Mouse (Mus musculus): Measurements from ENCODE around the gene Abl2.
A peak's percentile ranks its signal among the peaks of the same experiment; 100 is the strongest.
"Not testable (repeated sequence)": the region's sequence is repeated elsewhere in the genome, so short reads cannot be mapped to it uniquely, and the experiment has no call there.

Abl2 gene

DNA sequence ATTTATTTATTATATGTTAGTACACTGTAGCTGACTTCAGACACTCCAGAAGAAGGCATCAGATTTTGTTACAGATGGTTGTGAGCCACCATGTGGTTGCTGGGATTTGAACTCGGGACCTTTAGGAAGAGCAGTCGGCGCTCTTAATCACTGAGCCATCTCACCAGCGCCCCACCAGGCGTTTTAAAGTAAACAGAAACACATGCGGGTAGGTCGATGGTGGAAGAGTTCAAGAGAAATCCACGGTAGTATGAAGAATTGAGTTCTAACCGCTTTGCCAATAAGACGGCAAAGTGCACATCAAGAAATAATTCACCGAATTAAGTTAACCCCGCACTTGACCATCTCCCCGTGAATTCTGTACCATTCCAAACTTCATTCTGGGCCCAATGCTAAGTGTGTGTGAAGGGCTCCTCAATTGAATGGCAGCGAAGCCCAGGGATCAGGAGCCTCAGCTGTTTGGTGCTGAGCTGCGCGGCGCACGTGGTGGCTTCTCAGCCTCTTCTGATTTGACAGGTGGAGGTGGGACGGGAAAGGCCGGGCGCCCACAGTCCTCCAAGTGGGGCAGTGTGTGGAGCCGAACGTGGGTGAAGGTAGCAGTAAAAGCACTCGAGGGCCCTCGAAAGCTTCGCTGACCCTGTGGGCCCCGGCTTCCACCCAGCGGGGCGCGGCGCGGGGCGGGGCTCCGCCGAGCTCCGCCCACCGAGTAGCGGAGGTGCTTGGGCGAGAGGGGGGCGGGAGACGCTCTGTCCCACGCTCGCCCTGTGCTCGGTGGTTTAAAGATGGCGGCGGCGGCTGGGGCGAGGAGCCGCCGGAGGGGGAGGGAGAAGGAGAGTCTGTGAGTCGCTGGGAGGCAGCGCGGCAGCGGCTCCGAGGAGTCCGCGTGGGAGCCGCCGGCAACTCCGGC lies at the start of gene Abl2:
Gene Abl2, plus strand, starts transcription at position 763 of the 907 bp plus-strand sequence.
- peak; percentile 93 for ATAC-seq (ENCODE audit: low TSS enrichment)

DNA sequence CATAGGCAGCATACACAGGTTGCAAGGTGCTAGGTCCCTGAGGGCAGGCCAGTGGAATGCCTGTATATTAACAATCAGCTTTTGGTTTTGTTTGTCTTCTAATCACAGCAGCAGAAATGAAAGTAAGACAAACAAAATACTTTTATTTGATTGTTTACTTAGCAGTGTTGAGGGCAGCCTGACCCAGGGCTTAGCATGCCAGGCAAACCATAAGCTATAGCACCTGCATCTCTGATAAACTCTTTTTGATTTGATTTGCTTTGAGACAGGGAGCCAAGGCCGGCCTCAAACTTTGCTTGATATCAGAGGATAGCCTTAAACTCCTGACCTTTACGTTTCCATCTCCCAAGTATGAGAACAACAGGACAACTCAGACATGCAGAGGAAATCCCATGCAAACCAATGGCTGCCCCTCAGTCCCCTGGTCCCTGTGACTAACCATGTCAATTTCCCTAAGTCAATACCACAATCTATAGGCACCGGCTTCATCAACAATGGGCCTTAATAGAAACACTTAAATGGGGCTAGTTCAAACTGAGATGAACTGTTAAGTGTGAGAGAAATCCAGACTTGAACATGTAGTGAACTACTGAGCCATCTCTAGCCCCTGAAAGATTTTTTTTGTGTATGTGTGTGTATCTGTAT lies 38.3 kb upstream of the Abl2 start:
- no peak for ATAC-seq (ENCODE audit: low TSS enrichment)

DNA sequence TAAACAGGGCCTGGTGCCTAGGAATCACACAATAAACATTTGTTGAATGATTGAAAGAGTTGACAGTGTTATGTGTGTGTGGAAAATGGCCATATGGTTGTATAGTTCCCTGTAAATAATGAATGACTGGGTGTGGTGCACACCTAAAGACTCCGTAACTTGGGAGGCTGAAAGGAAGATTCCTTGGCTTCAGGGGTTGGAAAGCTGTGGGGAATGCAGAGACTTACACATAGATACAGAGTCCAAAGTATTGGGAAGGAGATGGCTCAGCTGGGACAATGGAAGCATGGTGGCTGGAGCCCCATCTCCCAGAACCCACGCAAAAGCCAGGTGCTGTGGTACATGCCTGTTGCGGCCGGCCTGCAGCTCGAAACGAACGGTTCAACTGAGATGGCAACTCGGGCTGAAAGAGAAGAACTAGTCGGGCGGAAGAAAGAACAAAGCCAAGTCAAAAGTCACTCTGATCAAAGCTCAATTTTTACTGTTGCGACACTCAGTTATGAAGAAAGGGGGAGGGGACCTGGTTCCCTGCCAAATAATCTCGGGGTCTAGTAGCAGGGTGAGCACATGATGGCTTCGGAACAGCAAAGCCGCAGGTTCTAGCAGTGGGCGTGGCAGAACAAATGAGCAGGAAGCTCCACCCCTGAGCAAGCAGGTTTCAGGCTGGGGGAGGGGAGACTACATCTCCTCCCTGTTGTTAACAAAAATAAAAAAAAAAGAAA lies 36.6 kb upstream of the Abl2 start:
- ATAC-seq (ENCODE audit: low TSS enrichment) = no peak

DNA sequence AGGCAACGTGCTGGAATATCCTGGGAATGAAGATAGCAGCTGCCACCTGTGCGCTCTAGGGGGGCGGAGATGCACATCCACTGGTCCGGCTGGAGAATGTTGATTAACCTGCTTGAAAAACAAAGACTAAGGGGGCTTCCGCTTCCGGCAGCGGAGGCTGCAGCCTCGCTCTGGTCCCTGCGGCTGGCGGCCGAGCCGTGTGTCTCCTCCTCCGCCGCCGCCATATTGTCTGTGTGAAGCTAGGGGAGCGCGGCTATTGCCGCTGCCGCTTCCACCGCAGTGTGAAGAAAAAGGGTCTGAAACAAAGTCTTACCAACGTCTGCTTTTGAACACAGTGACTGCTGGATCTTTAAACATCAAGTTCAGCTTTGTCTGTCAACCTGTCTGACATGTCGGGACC lies 34.7 kb upstream of the Abl2 start, which contains the start of gene Gm10031:
Gene Gm10031, plus strand, starts transcription at position 171 of the 400 bp plus-strand sequence.
- peak; percentile 92 for ATAC-seq (ENCODE audit: low TSS enrichment)

DNA sequence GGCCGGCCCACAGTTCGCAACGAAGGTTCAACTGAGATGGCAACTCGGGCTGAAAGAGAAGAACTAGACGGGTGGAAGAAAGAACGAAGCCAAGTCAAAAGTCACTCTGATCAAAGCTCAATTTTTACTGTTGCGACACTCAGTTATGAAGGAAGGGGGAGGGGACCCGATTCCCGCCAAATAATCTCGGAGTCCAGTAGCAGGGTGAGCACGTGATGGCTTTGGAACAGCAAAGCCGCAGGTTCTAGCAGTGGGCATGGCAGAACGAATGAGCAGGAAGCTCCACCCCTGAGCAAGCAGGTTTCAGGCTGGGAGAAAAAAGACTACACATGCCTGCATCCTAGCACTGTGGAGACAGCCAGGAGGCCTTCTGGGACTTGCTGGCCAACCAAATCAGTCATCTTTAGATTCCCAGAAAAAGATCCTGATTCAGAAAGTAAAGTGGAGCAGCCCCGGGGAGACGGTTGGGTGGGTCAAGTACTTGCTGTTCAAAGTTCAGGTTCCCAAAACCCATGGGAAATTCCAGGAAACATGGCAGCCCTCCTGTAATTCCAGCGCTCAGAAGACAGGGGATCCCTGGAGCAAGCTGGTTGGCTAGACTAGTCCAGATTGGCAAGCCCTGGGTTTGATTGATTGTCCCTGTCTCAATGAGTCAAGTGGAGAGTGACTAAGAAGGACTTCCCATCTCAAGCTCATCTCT lies 26.0 kb upstream of the Abl2 start:
- not testable (repeated sequence) for ATAC-seq (ENCODE audit: low TSS enrichment)

DNA sequence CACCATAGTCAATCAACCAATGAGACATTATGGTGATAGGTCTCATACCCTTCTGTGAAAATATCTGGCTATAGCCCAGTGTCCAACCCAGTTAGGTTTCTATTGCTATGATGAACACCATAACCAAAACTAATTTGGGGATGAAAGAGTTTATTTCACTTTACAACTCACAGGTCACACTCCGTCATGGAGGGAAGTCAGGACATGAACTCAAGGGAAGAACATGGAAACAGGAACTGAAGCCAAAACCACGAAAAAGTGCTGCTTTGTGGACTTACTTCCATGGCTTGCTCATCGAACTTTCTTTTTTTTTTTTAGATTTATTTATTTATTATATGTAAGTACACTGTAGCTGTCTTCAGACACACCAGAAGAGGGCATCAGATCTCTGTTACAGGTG lies 25.1 kb upstream of the Abl2 start:
- ATAC-seq (ENCODE audit: low TSS enrichment) = no peak

DNA sequence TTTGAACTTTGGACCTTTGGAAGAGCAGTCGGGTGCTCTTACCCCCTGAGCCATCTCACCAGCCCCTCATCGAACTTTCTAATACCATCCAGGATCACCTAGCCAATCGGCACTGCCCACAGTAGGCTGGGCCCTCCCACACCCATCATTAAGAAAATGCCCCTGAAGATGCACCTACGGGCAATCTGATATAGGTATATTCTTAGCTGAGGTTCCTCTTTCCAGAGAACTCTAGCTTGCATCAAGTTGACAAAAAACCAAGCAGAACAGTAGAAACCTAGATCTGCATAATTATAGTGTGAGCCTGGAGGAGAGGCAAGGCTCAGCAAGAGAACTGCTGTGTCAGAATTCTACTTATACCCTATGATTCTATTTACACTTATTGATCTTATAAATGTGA lies 24.7 kb upstream of the Abl2 start:
- no peak for ATAC-seq (ENCODE audit: low TSS enrichment)

DNA sequence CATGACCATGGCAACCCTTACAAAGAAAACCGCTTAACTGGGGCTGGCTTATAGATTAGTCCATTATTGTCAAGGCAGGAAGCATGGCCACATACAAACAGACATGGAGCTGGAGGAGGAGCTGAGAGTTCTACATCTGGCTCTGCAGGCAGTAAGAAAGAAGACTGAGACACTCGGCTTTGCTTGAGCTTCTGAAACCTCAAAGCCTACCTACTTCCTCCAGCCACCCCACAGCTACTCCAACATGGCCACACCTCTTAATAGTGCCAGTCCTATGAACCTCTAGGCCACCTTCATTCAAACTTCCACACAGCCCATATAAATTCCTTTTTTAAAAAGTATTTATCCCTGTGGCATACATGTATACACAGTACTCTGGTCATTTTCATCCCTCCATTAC lies 21.6 kb upstream of the Abl2 start:
- no peak for ATAC-seq (ENCODE audit: low TSS enrichment)

DNA sequence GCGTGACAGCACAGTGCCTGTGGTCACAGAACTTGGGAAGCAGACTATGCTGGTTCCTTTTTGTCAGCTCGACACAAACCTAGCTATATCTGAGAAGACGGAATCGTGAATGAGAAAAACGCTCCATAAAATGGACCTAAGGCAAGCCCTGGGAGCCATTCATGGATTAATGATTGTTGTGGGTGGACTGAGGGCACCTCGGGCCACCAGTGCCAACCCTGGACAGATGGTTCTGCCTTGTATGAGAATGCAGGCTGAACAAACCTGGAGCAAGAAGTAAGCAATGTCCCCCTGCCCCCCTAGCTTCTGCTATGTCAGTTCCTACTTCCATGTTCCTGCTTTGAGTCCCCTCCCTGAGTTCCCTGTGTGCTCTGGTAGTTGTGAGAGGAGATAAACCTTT lies 20.9 kb upstream of the Abl2 start:
- no peak for ATAC-seq (ENCODE audit: low TSS enrichment)

DNA sequence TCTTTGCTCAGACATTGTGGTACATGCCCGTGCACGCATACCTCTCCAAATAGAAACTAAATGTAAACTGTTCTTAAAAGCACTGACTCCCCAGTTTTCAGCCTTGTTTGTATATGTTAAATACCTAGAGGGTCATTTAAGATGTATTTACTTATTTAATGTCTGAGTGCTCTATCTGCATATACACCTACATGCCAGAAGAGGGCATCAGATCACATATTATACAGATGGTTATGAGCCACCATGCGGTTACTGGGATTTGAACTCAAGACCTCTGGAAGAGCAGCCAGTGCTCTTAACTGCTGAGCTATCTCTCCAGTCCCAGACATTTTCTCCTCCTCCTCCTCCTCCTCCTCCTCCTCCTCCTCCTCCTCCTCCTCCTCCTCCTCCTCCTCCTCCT lies 20.2 kb upstream of the Abl2 start:
- no peak for ATAC-seq (ENCODE audit: low TSS enrichment)

DNA sequence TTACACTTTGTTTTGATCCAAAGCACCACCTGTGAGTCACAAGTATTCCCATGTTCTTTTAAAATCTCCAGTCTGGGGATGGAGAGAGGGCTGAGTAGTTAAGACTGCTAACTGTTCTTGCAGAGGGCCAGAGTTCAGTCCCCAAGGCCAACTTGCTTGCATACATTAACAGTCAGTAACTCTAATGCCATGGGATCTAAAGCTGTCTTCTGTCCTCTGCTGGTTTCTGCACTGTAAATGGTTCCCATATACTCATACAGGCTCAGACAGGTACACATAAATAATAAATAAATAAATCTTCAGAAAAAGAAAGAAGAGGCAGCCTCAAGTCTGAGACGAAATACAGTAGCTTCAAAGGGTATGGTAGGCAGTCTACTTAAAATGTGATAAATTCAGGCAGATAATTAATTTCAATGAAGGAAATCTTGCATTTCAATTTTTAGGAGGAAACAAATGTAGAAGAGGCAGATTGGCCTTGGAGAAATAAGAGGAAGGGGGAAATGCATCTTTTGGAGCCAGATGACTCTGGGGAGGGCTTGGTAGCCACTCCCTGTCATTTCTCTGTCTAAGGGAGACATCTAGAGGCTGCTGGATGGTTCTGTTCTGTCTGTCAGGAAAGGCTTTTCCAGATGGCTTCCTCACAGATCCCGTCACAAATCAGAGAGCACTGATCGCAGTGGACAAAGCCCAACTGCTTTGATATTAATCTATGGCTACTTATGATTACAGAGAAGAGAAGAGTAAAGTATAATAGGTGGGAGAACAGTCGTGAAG lies 18.6 kb upstream of the Abl2 start:
- ATAC-seq (ENCODE audit: low TSS enrichment) = peak; percentile 93

DNA sequence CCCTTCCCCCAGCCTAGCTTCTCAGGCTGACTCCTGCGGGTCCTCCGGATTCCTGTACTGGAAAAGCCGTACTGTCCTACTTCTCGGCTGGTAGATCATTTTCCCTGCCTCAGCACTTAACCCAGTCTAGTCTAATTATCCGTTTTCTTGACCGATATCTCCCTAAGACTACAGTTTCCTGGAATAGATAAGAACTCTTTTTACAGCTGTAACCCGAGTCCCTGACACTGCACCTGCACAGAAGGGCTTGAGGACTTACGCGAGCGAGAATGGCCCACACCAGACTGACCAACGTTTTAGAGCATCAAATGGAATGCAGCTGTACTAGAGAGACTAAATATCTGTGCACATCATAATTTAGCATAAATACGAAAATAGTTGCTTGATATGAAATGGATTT lies 14.6 kb upstream of the Abl2 start:
- no peak for ATAC-seq (ENCODE audit: low TSS enrichment)

DNA sequence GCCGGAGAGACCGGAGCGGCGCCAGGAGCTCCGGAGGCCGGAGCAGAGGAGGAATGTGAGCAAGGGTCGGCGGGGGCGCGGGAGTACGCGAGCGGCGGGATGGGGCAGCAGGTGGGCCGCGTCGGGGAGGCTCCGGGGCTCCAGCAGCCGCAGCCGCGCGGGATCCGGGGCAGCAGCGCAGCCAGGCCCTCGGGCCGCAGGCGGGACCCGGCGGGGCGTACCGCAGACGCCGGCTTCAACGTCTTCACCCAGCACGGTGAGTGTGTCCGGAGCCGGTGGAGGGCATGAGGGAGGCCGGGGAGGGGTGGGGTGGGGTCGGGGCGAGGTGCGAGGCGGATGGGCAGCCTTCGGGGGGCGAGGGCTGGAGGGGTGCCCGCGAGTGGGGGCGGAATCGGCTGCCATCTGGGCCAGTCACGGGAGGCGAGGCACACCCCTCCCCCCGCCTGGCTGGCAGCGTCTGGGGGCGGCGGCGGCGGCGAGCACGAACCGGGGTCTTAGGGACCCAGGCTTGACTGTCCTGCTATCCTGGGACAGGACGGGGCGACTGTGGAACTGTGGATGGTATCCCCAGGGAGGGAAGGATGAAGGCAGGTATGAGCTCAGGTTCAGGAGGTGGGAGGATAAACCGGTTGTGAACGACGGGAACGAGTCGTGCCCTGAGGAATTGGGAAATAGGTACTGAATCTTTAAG lies 509 bp downstream of the Abl2 start:
- ATAC-seq (ENCODE audit: low TSS enrichment) = peak; percentile 35; the same call in 1 of the 2 replicates

DNA sequence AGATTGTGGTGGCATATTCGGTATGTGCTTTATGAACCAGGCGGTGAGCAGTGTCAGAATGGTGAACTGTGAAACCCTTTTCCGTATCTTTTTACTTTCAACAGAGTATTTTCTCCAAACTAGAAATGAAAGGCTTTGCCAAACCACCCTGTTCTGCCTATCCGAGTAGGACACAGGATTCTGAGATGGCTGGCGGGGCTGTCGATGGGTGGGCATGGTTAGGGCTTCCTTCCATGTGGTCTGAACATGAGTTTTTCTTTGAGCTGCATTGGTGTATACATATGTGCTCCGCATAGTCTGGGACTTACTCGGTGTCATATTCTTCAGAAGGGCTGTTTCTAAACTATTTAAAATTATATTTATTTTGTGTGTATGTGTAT lies 1.0 kb downstream of the Abl2 start:
- ATAC-seq (ENCODE audit: low TSS enrichment) = peak; percentile 10; the same call in 1 of the 2 replicates

DNA sequence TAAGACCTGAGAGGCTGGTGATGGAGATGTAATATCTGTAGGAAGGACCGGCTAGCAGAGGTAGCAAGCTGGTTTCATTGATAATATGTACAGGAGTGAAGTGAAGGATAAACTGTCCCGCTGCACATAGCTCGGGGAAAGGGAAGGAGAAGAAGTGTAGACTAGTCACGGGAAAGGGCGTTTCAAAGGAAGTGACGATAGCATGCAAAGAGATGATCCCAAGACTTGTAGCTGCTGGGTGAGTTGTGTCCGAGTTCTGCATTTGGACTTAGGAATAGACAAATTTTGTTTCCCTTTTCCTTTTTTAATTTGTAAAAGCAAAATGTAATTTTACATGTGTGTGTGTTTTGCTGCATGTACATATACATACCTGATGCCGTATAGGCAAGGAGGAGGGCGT lies 1.9 kb downstream of the Abl2 start:
- ATAC-seq (ENCODE audit: low TSS enrichment) = no peak

DNA sequence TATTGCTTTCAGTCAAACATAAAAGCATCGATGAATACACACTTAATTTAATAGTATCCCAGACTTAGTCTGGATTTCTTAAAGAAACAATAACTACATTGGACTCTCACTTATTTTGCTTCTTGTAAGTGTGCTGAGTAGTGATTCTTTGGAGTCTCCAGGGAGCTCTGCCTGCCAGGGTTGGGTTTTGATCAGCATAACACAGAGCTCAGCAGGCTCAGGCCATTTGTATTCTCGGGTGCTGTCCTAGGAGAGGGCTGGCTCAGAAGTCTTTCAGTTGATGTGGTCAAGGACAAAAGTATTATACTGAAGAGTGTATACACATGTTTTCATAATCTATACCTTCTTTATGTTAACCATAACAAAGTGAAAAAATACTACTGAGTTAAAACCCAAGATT lies 6.7 kb downstream of the Abl2 start:
- no peak for ATAC-seq (ENCODE audit: low TSS enrichment)

DNA sequence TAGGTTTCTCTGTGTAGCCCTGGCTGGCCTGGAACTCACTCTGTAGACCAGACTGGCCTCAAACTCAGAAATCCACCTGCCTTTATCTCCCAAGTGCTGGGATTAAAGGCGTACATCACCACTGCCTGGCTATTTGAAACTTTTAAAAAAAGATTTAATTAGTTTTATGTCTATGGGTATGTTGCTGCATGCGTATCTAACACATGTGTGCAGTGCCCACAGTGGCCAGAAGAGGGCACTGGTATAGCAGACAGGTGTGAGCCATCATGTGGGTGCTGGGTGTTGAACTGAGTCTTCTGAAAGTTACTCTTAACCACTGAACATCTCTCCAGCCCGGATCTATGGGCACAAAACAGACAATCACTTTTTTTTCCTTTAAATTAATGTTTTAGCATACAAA lies 7.5 kb downstream of the Abl2 start:
- ATAC-seq (ENCODE audit: low TSS enrichment) = no peak

DNA sequence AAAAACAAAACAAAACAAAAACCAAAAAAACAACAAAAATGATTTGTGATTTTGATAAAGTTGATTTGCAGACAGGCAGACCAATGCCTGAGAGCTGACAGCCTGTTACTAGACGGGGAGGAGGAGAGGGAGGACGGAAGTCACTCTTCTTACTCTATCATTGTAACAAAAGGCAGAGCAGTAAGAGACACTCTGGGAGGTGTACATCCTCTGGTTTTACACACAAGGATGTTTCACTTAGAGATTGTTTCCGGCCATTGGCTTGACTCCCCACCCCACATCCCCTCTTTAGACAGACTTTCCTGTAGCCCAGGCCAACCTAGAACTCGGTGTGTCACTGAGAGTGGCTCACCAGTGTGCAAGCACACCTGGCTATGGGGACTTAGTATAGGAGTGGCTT lies 11.0 kb downstream of the Abl2 start:
- ATAC-seq (ENCODE audit: low TSS enrichment) = no peak

DNA sequence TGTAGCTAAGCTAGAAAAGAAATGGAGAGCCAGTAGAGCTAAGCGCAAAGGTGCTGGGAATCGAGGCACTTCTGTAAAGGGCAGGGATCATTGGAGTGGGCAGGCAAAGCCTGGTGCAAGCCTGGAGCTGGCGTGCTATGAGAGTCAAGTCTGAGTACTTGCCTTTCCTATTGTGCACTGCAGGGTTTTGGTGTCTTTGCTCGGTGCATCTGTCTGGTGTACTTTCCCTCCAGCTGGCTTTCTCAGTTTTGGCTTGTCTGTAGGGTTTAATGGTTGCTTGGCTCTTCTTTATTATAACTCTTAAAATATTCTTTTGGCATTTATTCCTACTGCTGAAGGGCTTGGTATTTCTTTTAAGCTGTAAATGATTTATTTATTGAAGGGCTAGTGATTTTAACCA lies 14.4 kb downstream of the Abl2 start:
- peak; percentile 41 for ATAC-seq (ENCODE audit: low TSS enrichment)

DNA sequence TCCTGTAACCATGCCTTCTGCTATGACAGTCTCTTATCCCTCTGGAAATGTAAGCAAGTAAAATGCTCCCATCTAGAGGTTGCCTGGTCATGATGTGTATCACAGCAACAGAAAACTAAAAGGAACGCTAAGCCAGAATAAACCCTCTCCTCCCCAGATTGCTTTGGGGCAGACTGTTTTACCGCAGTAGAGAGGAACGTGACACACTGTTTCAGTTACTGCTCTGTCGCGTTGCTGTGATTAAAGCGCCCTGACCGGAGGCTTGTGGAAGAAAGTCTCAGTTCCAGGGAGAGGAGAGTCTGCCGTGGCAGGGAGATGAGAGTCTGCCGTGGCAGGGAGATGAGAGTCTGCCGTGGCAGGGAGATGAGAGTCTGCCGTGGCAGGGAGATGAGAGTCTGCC lies 22.6 kb downstream of the Abl2 start:
- ATAC-seq (ENCODE audit: low TSS enrichment) = peak; percentile 76

DNA sequence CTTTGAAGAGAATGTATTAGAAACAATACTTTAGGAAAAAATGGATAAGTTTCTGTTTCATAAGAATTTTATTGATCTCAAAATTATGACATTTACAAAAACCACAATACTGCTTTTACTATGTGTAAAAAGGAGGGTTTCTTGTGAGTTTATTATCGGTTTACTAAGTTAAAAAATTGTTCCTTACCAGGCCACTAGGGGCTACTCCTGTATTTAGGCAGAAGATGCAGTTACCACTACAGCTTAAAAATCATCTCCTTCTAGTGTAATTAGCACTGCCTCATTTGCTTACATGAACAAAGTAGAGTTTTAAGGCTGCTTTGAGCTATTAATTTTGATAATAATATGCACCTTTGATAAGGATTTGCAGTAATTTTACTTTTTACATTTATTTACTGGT lies 25.6 kb downstream of the Abl2 start:
- no peak for ATAC-seq (ENCODE audit: low TSS enrichment)
